Mouse (Mus musculus): Measurements from ENCODE around the gene A930004D18Rik.

Gene A930004D18Rik

GRCm38 (mm10) chr2:18033166-18034108 lies 4.1 kb downstream of the A930004D18Rik start:
- DNase-seq = no peak

- DNase-seq = peak; percentile 68
Observed at GRCm38 (mm10) chr2:18032538-18032895, 5.0 kb downstream of the A930004D18Rik start.

DNA sequence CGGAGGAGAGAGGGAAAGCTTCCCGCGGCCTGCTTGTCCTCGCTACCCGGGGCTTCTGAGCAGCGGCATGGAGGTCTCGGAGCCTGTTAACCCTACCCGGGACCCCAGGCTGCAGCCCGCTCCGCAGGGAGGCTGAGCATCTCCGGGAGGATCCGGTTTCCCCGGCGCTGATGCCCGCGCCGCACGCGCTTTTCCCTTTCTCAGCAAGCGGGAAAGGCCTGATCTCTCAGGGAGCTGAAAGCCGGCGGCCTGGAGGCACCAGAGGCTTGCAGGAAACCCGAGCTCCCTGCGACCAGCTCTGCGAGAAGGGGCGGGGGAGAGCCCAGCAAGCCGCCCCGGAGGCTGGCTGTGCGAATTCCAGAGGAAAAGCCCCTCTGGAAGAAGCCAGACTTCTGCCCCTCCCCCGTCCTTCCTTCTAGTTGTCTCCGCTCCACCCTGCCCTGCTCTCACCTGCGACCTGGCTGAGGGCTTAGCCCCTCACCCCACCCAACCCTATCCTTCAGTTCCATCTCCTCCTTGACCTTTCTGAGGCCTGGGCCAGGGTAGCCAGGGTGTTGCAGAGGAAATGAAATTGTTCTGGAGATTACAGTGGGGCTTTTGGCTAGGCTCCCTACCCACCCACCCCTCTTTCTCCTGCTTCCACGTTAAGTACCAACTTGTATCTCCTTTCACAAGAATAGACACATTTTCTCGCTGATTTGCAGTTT lies 5.6 kb downstream of the A930004D18Rik start:
- DNase-seq = peak; percentile 81

GRCm38 (mm10) chr2:18031271-18031821 lies 6.2 kb downstream of the A930004D18Rik start:
- DNase-seq = peak; percentile 82

DNA sequence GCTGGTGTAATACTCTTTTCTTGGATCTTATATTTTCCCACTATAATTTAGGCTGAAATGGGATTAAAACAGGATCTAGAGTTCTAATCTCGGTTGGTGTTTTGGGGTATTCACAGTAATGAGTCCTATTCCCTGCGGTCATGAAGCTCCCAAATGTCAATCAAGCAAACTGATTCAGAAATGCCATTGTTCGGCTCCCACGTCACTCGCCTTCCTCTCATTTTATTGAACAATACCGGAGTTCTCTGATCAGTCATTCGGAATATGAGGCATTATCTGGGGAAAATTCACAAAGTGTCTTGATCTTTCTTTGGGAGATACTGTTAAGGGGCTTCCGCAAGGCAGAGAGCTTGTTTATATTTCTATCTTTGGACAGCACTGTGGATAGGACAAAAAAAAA lies 7.0 kb downstream of the A930004D18Rik start:
- peak; percentile 29 for DNase-seq

DNA sequence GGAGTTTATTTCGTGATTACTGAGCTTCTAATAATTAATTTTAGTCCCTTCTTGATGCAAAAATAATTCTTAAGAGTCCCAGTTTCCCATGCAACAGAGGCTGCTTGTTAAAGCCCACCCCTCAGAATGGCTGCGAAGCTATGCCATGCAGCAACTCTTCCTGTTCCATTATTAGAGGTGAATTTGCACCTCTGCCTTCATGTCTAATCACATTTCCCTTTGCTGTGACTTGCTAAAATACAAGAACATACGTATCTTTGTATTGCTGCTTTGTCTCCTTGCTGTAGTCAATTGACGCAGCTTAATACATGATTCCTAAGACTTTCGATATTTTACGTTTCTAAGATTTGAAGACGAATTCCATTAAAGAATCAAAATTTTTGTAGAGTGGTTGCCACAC lies 7.9 kb downstream of the A930004D18Rik start:
- DNase-seq = no peak

DNA sequence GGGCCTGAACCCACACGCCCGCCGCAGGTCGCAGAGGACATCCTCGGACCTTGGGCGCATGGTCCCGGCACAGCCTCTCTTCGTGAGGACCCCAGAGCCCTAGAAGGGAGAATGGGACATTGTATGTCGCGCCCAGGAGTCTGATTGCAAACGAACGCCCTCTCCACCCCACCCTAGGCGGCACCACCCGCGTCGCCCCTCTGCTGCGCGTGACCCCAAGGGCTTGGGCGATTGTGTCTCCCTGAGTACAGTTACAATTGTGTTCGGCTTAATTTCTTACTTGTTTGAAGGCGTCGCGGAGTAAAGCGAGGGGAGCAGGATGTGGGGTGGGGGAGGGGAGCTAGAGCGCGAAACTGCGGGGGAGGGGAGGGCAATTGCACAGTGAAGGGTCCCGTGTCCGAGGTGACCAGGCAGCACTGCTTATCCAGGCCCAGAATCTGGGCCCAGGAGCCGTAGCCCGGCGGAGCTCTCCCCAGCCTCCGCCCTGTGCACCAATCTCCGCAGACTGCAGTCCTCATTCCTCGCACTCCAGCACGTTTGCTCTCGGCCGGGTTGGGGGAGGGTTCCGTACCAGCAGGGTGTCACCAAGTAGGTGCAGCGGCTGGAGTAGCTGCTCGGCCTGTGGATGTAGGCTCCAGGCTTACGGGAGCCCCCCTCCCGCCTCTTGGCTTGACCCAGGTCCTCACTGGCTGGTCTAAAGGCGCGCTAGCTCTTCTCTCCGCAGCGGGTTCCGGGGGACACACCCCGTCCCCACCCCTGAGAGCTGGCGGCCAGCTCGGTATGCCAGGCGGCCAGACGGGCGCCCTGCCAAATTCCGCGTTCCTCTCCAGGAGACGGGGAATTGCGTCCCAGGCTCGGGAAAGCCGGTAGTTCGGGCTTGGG lies 9.2 kb downstream of the A930004D18Rik start:
- peak; percentile 98 for DNase-seq

DNA sequence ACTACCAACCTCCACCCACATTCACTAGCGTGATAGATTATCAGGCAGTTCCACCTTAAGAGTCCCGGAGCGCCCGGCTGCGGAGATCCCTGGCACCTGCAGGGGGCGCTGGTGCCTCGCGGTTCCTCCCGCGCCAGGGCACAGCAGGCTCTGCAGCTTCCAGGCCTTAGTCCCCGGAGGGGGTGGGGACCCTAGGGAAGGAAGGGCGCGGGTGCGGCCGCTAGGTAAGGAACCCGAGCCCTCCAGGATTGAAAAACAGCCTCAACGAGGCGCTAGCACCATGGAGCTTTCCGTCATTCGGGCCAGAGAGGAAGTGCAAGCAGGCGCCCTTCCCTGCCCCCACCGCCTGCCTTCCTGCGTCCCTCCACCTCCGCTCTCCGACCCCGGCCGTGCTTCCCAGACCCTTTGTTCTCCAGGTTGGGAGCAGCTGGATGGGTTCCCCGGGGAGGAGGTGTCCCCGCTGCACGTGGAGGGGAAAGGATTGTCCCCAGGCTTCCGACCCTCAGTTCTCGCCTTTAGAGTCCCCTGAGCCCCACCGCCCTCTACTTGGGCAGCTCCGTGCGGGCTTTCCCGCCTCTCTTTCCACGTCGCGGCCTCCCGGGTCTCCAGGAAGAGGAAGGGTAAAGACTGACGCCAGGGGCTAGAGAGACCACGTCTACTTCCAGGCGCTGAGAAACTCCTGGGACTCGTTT lies 9.9 kb downstream of the A930004D18Rik start:
- DNase-seq = peak; percentile 97

- DNase-seq = peak; percentile 85
Observed at GRCm38 (mm10) chr2:18026116-18026947, 11.2 kb downstream of the A930004D18Rik start.

DNA sequence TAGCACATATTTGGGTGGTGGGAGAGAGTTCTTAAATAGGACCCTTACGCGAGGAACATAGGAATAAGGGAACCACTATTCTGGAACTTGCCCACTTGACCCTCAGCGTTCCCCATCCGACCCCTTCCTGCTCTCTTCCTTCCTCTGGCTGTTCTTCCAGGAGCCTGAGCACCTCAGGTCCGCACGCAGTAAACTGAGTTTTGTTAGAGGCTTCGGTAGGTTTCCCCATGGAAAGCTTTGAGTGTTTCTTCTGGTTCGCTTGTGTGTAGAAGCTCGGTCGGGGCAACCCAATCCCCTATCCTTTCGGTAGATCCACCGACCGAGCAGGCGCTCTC lies 11.8 kb downstream of the A930004D18Rik start:
- DNase-seq = no peak

- no peak for DNase-seq
Observed at GRCm38 (mm10) chr2:18025116-18025515, 12.4 kb downstream of the A930004D18Rik start.

GRCm38 (mm10) chr2:18022886-18023285 lies 14.7 kb downstream of the A930004D18Rik start:
- DNase-seq = no peak

DNA sequence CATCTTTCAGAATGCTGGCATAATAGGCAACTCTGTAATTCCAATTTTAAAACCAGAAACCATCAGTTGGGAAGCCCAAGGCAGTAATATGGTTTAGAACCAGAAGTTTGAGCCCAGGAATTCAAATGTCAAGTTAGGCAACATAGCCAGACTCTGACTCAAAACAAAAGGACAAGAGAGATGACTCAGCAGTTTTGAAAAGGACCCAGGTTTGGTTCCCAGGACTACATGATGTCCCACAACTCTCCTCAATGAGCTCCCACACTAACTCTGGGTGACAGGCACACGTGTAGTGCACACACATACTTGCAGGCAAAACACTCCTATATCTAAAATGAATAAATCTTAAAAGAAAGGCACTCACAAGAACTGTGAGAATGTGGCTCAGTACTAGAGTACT lies 18.4 kb downstream of the A930004D18Rik start:
- DNase-seq = no peak

GRCm38 (mm10) chr2:18017321-18017720 lies 20.2 kb downstream of the A930004D18Rik start:
- DNase-seq = no peak

- no peak for DNase-seq
Observed at GRCm38 (mm10) chr2:18016639-18017038, 20.9 kb downstream of the A930004D18Rik start.

GRCm38 (mm10) chr2:18015581-18015980 lies 22.0 kb downstream of the A930004D18Rik start:
- no peak for DNase-seq

- DNase-seq = no peak
Observed at GRCm38 (mm10) chr2:18012866-18013265, 24.7 kb downstream of the A930004D18Rik start.

- no peak for DNase-seq
Observed at GRCm38 (mm10) chr2:18011226-18011625, 26.3 kb downstream of the A930004D18Rik start.

DNA sequence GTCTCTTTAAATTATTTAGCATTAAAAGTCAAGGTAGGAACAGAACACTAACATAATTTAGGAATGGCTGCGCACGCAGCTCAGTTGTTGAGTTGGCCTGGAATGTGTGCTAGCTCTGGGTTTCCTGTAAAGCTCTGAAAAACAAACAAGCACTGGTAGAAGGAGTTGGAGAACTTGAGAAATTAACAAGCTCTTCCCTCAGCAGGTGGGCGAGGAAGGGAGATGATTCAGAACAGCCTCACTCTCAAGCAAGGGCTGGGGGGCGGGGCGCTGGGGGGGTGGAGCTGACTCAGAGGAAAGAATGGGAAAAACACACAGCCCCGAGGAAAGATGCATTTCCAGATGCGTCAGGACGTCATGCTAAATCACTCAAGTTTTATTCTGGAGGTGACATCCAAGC lies 32.4 kb downstream of the A930004D18Rik start:
- DNase-seq = no peak

DNA sequence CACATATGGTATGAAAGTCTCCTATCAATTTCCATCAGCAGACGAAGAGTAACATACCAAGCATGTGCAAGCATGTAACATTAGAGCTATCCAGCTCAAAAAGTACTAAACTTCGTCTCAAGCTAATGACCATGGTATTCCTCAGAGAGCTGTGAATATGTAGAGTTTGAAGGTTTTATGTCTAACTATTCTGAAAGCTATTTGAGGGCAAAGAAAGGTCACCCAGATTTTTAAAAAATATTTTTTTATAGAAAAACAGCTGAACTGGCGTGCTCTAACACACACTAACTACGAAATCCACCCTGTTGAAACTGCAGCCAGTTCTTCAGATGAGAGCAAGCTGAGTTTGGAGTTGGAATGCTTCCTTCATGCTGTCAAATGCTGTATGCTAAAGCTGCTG lies 33.3 kb downstream of the A930004D18Rik start:
- no peak for DNase-seq

DNA sequence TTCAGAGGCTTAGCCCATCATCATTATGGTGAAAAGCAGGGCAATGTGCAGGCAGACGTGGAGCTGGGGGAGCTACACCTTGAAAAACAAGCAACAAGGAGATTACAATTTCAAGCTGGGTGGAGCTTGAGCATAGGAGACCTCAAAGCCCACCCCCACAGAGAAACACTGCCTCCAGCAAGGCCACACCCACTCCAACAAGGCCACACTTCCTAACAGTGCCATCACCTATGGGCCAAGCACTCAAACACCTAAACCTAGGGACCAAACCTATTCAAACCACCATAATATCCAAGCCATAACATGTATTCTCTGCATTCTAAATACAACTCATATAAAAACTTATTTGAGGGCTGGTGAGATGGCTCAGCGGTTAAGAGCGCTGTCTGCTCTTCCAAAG lies 35.2 kb downstream of the A930004D18Rik start:
- no peak for DNase-seq
